Mouse (Mus musculus) liver, postnatal 0 days (tissue): Measurements from ENCODE around the gene Olfr1008.

Source experiments
- CTCF ChIP-seq: sonication (generic); IDR thresholded peaks from 2 replicates; pipeline ENCODE4 v1.5.1; 2016; ENCODE audit warnings: antibody characterized with exemption, low read depth
- EP300 ChIP-seq: IDR thresholded peaks from 2 replicates; pipeline ENCODE4 v1.6.1; 2016; ENCODE audit warnings: antibody characterized with exemption, low read depth, mild to moderate bottlenecking

DNA sequence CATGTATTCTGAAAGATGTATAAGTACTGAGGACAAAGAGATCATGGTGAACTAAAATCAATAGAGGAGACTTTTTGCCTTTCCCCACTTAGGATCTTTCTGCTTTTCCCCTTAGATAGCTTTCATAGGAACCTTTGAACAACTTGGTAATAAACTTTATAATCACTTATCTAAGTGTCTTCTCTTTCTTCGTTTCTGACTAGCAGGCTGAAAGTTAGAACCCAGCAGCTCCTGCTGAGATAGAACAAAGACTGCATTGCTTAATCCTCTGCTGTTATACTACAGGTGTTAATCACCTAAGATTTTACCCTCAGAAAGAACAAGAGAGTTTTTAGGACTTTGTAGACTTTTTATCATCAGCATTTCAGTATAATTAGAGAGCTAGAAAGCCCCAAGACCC, 21.9 kb downstream of the Olfr1008 start:
- TF ChIP-seq CTCF: no peak
- TF ChIP-seq EP300: no peak
